Comparison of ENCODE assay signal across 20 mouse cellular contexts in the genomic region with DNA sequence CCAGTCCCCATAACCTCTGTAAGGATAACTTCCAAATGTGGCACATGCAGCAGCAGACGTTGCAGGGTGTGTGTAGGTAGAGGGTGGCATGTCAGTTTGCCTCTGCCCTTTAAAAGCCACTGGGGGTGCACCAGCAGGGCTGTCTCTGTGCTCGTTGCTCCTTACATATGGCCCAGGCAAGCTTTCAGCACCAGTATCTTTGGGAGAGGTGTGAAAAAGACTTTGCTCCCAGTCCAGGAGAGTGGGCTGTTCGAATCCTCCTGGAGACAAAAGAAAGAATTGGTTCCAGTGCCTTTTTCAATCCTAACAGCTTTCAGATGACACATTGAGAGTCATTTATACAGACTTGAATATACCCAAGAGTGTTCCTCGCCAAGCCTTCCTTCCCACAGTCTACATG.
A peak's percentile ranks its signal among the peaks of the same experiment; 100 is the strongest.
DNase-seq lines count a peak whose midpoint lies in the region; ATAC-seq and TF ChIP-seq lines count a peak whose summit lies in the region.
"Had no signal": no experiment of that assay in that cellular context is flagged by ENCODE, and none has a peak within 500 bp of the region (broad histone marks: within the 10 kb centered on the region; RNA-seq: fewer than 3 reads in every experiment).

No protein-coding gene starts in this region.

- H3K4me2 ChIP-seq in liver, postnatal 0 days (ENCODE audit: low read depth, low read length) = no peak overlapping the region
- H3K4me2 ChIP-seq: heart, embryonic 11.5 days; hindbrain, embryonic 15.5 days; limb, embryonic 12.5 days; liver, embryonic 11.5 days; midbrain, embryonic 11.5 days had no signal

- H3K27ac ChIP-seq in liver, postnatal 0 days (ENCODE audit: low read depth) = no peak overlapping the region
- H3K27ac ChIP-seq: embryonic facial prominence, embryonic 10.5 days; hindbrain, embryonic 15.5 days; limb, embryonic 12.5 days had no signal

- no peak for TF ChIP-seq EP300 in liver, postnatal 0 days (IDR thresholded peaks at IDR 0.05; ENCODE audit: low read depth)

- WGBS in liver, postnatal 0 days (ENCODE audit: insufficient replicate concordance) = 54% methylated on average over 4 of the region's 4 CpGs

- no peak for TF ChIP-seq CTCF in liver, postnatal 0 days (IDR thresholded peaks at IDR 0.05; ENCODE audit: low read depth)

- H3K36me3 ChIP-seq in liver, postnatal 0 days (replicated peaks; ENCODE audit: insufficient read depth, low read length) = no peaks in the 10 kb centered on the region
- H3K36me3 ChIP-seq: embryonic facial prominence, embryonic 10.5 days; hindbrain, embryonic 15.5 days; limb, embryonic 12.5 days had no signal

- no peak overlapping the region for H3K4me3 ChIP-seq in liver, postnatal 0 days (ENCODE audit: low read depth, low read length)
- H3K4me3 ChIP-seq: embryonic facial prominence, embryonic 10.5 days; hindbrain, embryonic 15.5 days; limb, embryonic 12.5 days had no signal

- no peaks in the 10 kb centered on the region for H3K27me3 ChIP-seq in liver, postnatal 0 days (ENCODE audit: insufficient read depth, low read length)
- H3K27me3 ChIP-seq: hindbrain, embryonic 15.5 days; limb, embryonic 12.5 days had no signal

- no peaks in the 10 kb centered on the region for H3K4me1 ChIP-seq in liver, postnatal 0 days (ENCODE audit: insufficient read depth)
- H3K4me1 ChIP-seq: embryonic facial prominence, embryonic 10.5 days; hindbrain, embryonic 15.5 days; limb, embryonic 12.5 days had no signal

- ATAC-seq in liver, postnatal 0 days = no peak

- no peak overlapping the region for H3K9ac ChIP-seq in liver, postnatal 0 days (replicated peaks)
- H3K9ac ChIP-seq: hindbrain, embryonic 15.5 days; limb, embryonic 12.5 days had no signal

- intact Hi-C loops in left cerebral cortex, postnatal 10 days (cut with DNase I) = no loop called here
- intact Hi-C loops in gastrocnemius, postnatal 14 days (cut with DNase I; ENCODE audit: low total_unique reads) = no loop called here

- H3K9me3 ChIP-seq in liver, postnatal 0 days (ENCODE audit: low read length) = no peaks in the 10 kb centered on the region
- H3K9me3 ChIP-seq: embryonic facial prominence, embryonic 10.5 days; hindbrain, embryonic 15.5 days; limb, embryonic 12.5 days had no signal

- peak; percentile 23 for DNase-seq in right cerebral cortex, adult 18-20 months
- DNase-seq in right cerebral cortex, postnatal 4 days = no peak
- peak; percentile 18 to 22 for DNase-seq in left cerebral cortex, postnatal 10 days (ENCODE audit: extremely low spot score in 1 of 2, low spot score in 2 of 2)
- DNase-seq in right cerebral cortex, postnatal 14 days = peak; percentile 8
- no peak for DNase-seq in gastrocnemius, postnatal 14 days
- DNase-seq in liver, postnatal 0 days = no peak
- DNase-seq in gastrocnemius, postnatal 10 days = no peak
- DNase-seq: adrenal gland, adult 2 months; cerebellum, adult 11-12 months; cerebellum, postnatal 10 days; kidney, adult 2 months; kidney, postnatal 10 days; lung, adult 18-20 months; lung, postnatal 10 days had no signal

Comparison
In these comparisons a context has a peak if more than half of its experiments do, and no peak if none do; other contexts are left out.
1. DNase-seq: peak in right cerebral cortex, adult 18-20 months (single experiment), left cerebral cortex, postnatal 10 days (2 of 2) and right cerebral cortex, postnatal 14 days (single experiment); none in right cerebral cortex, postnatal 4 days (single experiment), gastrocnemius, postnatal 14 days (single experiment), liver, postnatal 0 days (single experiment) and gastrocnemius, postnatal 10 days (single experiment).